Mouse (Mus musculus) gastrocnemius, postnatal 10 days (tissue): ENCODE results near the gene Clasp1. TPM values are rescaled to one million over a fixed set of nuclear protein-coding genes. Genes with fewer than 3 reads are reported as not detected.
A peak's percentile ranks its signal among the peaks of the same experiment; 100 is the strongest.

Experiments
- DNase-seq: peaks from one replicate; pipeline ENCODE4 v3.0.0; 2021; ENCODE audit warnings: mixed read lengths
- total RNA-seq, 2 experiments: library from RNA; stranded (reverse); gene quantifications; 2 replicates each; pipeline ENCODE4 v1.2.3; 2021

Clasp1 gene
- total RNA-seq, 2 experiments from 2014 or later, result 78.7 to 90.1 TPM

- peak; percentile 81 for DNase-seq
Measured at GRCm38 (mm10) chr1:118498311-118498710, 109.5 kb downstream of the Clasp1 start.

DNA sequence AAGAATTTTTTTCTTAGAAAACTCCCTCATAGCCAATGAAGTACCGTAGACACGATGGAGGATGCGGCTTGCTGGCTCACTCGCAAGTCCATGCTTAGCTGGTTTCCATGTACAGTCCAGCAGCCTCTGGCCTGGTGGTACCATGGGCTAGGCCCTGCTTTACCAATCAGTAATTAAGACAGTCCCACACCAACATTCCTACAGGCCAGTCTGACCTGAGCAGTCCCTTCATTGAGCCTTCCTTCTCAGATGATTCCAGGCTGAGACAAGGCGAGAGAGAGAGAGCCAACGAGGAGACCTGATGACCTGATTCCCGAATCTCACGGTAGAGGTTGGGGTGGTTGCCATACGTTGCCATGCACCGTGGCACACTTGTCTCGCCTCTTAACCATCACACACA lies 111.7 kb downstream of the Clasp1 start:
- no peak for DNase-seq

- no peak for DNase-seq
Measured at GRCm38 (mm10) chr1:118501691-118502090, 112.8 kb downstream of the Clasp1 start.

- no peak for DNase-seq
Measured at GRCm38 (mm10) chr1:118505746-118506145, 116.9 kb downstream of the Clasp1 start.

DNA sequence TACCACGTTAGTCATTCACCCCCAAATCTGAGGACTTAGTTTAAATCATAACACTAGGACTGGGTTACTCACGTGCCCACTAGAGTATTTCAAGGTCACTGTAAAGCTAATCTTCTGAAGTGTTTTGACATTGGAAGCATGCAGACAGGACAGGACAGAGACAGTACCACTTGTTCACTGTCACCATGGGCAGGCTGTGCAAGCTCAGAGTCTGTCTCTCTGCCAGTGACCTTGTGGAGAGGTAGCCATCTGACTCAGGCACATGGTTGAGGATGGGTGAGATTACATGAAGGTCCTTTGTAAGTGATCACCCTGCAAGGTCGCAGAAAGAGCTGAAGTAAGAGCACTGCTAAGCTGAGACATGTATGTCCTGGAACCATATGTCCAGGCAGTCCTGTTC lies 122.1 kb downstream of the Clasp1 start:
- DNase-seq, result no peak

DNA sequence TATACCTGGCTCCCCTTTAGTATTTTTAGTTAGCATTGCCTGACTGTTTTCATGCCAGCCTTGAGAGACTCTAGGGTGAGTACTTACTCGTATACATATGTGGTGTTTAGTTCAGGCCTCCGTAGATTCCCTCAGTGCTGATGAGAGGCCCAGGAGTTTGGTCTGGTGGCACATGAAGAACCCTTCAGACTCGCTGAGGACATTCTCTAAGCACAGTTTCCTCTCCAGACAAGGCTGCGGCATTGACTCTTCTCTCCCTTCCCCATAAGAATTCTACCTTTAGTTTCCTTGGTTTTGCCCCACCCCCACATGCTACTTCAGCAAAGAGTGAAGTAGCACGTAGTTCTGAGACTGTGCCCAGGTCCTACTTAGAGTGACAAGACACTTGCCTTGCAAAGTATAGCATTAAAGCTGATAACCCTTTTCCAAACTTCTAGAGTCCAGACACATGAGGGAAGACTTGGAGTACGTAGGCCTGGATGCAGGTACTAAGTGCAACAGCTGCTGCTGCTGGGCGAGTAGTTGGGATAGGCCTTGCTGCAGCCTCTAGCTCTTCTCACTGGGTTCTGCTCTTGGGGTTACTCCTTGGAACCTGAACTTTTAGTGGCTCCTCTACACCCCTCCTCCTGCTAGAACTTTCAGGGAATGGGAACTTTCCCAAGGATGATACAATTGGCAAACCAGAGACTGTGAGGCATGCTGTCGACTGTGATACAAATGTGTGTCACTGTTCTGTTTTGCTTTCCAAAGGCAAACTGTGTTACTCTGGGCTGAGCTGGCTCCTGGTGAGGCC lies 123.1 kb downstream of the Clasp1 start:
- no peak for DNase-seq

DNA sequence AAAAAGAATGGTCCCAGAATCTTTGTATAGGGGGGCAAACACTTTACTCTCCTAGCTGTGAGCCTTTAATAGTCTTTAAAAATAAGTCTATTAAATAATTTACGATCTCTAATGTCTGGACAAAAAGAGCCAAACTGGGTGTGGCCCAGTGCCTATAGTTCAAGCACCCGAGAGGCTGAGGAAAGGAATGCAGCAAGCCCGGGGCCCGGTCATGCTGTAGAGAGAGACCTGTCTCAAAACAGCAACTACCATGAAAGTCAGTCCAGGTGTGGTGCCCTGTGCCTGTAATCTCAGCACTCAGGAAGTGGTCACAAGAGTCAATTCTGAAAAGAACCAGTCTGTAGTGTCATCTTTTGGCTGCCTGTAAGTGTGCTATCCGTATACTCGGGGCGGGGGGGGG lies 127.4 kb downstream of the Clasp1 start:
- DNase-seq, result no peak

DNA sequence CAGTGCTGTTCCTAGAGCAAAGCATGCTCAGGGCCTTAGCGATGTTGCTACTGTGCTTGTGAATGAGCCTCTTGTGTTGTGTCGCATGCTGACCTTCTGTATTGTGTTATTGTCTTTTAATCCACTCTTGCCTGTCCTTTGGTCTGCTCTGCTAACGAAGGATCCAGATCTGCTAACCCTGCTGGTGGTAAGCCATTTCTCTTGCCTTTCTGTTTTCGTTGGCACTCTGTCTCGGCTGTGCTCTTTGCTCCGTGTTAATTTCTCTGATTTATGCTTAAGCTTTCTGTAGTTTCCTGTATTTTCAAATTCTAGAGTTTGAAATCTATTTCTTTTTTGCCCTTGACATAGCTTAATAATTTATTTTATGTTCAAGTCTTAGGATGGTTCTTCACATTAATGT lies 134.3 kb downstream of the Clasp1 start:
- DNase-seq, result no peak

DNA sequence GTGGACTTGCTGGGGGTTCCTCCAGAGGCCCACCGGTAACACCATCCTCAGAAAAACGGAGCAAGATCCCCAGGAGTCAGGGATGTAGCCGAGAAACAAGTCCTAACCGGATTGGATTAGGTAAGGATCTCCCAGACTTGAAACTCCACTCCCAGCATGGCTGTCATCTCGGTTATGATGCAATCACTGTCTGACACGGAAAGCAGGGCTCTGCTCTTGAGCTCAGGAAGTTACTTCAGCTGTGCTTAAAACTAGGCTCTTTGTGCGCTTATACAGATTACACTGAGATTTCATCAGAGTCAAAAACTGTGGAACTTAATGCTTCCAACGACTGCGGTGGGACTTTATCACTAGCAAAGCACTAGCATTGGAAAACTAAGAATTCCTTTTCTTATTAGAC lies 136.5 kb downstream of the Clasp1 start:
- DNase-seq, result no peak

DNA sequence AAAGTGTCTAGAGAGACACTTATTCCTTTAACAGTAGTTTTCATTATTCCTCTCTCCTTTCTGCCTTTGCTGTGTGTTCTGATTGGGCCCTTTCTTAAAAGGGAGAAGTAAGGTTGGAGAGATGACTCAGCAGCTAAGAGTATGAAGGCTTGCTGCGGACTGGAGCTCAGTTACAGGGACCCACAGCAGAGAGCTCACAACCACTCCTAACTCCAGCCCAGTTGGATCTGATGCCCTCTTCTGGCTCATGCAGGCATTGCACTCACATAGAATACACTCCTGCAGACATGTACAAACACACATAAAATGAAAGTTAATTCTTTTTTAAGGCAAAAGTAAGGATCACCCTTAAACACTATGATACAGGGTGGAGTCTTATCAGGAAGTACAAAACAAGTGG lies 140.4 kb downstream of the Clasp1 start:
- DNase-seq, result no peak

DNA sequence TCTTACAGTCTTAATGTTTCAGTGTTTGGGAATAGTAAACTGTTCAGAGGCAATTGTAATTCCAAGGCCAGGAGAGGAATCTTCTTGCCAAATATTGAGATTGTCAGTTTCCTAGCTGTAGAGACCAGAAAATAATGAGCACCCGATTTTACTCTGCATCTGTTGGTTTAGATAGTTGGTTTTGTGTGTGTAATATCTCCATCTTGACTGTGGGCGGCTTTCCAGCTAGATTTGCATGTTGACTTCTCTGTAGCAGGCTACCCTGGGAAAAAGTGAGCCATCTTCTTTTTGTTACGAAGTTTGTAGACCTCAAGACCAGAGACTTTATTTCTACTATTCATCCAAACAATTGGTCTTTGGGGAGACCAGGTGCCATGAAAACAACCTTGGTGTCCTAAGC lies 142.4 kb downstream of the Clasp1 start:
- DNase-seq, result no peak

DNA sequence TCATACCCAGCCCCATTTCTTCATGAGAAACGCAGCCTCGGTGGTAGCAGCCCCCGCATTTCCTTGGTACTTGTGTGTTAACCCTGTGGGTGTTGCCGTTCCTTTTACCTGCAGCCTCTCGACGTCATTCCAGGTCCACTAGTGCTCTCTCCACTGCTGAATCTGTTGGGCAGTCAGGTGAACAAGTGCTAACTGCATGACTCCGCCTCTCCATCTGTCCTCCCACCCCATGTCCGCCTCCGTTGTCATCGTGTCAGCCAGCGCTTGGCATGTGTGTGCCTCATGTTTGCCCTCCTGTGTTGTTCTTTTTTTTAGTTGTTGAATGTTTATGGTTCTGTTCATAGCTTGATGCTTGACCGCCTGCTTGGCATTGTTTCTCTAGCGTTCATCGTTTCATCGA lies 147.2 kb downstream of the Clasp1 start:
- DNase-seq, result no peak

DNA sequence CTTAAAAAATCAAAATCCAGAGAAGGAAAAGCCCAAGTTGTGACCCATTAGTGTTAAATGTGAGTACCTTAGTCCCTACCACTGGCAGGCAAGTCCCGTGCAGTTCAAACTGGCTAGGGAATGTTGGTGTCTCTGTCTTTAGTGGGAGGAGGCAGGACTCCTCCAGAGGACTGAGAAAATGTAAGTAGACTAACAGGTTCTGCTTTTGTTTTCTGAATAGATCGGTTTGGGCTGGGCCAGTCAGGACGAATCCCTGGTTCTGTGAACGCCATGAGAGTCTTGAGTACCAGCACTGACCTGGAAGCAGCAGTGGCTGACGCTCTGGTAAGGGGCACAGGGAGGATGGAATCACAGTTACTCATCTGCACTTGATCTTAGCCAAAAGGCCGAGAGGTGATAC lies 150.2 kb downstream of the Clasp1 start:
- no peak for DNase-seq

- DNase-seq, result no peak
Measured at GRCm38 (mm10) chr1:118542880-118543279, 154.0 kb downstream of the Clasp1 start.

GRCm38 (mm10) chr1:118548769-118549168 lies 159.9 kb downstream of the Clasp1 start:
- DNase-seq, result no peak

DNA sequence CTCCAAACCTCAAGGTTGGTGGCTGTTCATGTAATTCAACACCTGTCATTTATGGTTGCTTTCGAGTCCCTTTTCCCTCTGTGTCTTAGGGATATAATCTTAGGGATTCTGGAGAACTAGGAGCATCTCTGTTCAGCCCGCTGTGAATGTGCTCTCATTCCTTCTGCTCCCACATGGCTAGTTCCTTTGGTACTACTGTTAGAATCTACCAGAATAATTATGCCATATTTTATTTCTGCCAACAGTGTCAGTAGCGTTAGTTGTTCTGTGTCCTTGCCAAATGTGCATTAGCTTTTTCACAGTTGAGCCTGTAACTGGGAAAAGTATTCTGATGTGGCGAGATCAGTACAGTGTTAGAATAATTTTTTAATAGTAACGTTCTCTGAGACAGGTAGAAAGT lies 162.3 kb downstream of the Clasp1 start:
- no peak for DNase-seq

DNA sequence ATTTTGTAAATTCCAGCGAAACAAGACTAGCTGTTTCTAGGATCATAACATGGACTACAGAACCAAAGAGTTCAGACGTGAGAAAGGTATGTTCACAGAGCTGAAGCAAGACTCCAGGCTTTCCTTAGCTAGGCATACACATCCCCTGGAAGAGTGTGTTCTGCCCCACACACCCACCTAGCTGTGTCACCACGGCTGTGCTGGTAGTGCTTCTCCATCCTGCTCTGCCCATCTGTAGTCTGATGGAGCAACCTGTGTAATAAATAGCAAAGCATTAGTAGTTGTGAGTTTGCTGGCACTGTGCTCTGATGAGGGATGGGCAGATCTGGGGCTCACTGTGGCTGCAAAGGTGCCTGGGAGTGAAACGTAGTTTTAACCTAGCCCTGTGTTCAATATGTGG lies 163.2 kb downstream of the Clasp1 start:
- DNase-seq, result no peak

GRCm38 (mm10) chr1:118553045-118553444 lies 164.2 kb downstream of the Clasp1 start:
- no peak for DNase-seq

DNA sequence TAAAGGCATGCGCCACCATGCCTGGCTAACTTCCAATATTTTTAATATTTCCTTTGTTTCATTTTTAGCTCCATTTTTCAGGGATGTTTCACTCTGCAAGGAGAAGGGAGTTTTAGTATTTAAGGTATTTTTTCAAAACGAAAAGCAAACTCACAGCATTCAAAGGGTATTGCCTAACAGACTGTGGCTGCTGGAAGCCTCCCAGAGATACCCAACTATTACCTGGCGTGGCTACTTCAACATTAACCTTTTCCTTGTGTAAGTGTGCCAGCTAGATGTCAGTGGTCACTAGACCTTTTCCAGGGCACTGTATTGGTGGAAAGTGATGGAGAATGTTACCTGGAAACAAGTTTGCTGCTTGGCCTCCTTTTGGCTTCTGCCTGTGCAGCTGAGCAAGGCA lies 164.6 kb downstream of the Clasp1 start:
- DNase-seq, result no peak

DNA sequence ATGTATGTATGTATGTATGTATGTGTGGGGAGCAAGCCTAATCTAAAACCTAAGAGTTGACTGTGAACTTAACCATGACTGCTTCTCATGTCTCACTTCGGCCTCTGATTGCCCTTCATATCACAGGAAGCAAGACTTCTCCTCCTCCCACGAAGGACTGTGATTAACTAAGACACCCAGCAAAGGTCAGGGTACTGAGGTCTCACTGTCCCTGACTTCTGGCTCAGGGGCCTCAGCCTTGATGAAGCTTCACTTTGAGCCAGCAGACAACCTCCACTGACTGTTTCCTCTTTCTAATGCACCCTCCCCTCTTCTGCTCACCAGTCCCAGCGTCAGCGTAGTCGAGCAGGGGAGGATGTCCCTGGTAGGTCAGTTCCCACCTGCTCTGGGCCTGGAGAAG lies 166.1 kb downstream of the Clasp1 start:
- DNase-seq, result no peak

GRCm38 (mm10) chr1:118559716-118560115 lies 170.9 kb downstream of the Clasp1 start:
- DNase-seq, result no peak

DNA sequence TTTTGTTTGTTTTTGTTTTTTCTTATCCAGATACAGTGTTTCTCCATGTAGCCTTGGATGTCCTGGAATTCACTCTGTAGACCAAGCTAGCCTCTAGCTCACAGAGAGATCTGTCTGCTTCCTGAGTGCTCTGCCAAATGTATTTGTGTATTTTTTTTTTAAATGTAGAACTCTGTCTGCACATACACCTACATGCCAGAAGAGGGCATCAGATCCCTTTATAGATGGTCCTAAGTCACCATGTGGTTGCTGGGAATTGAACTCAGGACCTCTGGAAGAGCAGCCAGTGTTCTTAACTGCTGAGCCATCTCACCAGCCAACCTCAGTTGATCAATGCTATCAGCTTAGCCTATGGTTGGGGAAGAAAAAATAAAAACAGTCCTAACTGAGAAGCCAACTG lies 175.7 kb downstream of the Clasp1 start:
- DNase-seq, result no peak

DNA sequence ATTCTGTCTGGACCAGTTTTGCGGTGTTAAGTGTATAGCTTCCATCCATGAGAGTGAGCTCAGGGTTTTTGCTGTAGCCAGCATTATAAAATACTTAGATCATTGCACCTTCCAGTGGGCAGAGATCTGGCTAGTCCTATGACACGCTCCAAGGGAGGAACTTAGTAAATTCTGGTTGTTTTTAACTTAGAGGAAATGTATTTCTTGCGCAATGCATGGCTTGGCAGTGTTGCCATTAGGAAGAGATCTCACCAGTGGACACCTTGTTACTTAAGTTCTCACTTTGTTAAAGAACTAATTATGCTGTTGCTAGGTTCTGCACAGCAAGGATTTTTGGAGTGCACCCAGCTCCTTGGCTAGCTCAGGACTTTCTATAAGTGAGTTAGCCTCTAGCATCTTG lies 178.8 kb downstream of the Clasp1 start:
- no peak for DNase-seq

- no peak for DNase-seq
Measured at GRCm38 (mm10) chr1:118580174-118580702, 191.4 kb downstream of the Clasp1 start.
